Mouse (Mus musculus): ENCODE data around the gene Mfap1b. TPM values are rescaled to one million over a fixed set of nuclear protein-coding genes. Genes with fewer than 3 reads are reported as not detected.

Gene Mfap1b
- total and polyA plus RNA-seq, 2 experiments from 2014 or later: 13.4 to 35.9 TPM

DNA sequence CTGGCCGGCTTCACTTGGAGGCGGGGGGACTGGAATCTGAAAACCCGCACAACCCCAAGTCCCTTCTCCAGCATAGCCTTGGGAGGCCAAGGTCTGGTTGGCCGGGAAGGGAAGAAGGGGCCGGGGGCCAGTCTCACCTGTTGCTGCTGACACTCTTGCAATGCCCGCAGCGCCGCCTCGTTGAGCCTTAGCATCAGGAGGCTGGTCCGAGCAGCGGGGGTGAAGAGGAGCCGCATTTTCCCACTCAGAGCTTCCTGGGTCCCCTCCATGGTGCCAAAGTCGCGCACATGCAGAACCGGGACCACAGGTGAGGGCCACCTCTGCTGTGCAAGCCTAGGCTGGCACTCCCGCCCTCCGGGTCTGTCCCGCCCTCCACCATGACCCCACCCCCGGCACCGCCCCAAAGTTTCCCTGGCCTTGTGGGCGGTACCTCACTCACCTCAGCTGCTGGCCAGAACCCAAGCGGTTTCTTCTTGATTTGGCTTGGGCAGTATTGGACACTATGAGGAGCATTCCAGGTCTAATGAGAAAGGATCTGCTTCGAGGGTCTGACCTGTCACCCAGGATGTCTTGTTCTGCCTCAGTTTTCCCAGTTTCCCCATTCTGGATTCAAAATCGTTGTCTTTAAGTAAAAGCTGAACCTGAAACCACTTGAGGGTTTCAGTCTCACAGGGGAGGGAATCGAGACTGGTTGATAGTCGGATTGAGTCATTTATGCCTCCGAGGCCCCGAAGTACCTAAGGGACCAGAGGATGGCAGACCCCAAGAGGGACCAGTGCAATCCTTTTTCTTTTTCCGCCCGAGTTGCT is 31.4 kb downstream of the Mfap1b start:
- peaks cover 13% of the 10 kb centered on the region for H3K4me1 ChIP-seq (ENCODE audit: control insufficient read depth, insufficient read depth)
- whole genome bisulfite sequencing: 2% methylated on average over 30 of the region's 30 CpGs
- H3K9ac ChIP-seq (replicated peaks; ENCODE audit: low read depth, low read length): peak overlapping the region; percentile 18; the same call in 1 of the 2 replicates
- TF ChIP-seq EP300 (IDR thresholded peaks at IDR 0.05; ENCODE audit: low read depth): no peak
- TF ChIP-seq CTCF (IDR thresholded peaks at IDR 0.05; ENCODE audit: low read depth): no peak
- ATAC-seq (ENCODE audit: insufficient read depth, low read depth) (peak; percentile 68; the same call in 1 of the 2 replicates), DNase-seq (ENCODE audit: low spot score) (peak; percentile 51)
- H3K27me3 ChIP-seq (ENCODE audit: control insufficient read depth, insufficient read depth, low read length): no peaks in the 10 kb centered on the region
- H3K36me3 ChIP-seq (replicated peaks; ENCODE audit: control insufficient read depth, insufficient read depth, low read length): peaks cover 25% of the 10 kb centered on the region
- H3K27ac ChIP-seq (ENCODE audit: low read depth): no peak overlapping the region
- H3K9me3 ChIP-seq (replicated peaks; ENCODE audit: control insufficient read depth, low read length): no peaks in the 10 kb centered on the region
- H3K4me3 ChIP-seq (ENCODE audit: low read depth, low read length): peak overlapping the region; percentile 51
- peak overlapping the region; percentile 88 for H3K4me2 ChIP-seq (ENCODE audit: low read depth, low read length)

DNA sequence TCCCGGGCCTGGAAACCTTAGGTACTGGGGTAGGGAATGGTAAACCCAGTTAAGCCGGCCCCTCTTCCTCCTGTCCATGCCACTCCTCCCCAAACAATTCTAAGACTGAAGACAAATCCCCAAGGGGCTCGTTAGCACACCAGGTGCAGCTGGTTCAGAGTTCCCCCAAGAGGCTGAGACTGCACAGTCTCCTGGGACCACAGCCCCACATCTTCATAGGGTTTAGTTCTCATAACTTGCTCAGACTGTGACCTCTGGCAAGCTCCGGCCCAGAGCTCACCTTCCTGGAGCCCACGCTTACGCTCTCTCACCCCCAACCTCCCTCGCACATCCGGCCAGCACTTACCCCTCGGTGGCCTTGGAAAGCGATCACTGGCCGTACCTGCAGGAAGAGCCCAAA is 32.1 kb downstream of the Mfap1b start:
- Histone ChIP-seq H3K4me3 (ENCODE audit: low read depth, low read length) (peak overlapping the region; percentile 51), H3K36me3 (replicated peaks; ENCODE audit: control insufficient read depth, insufficient read depth, low read length) (peaks cover 31% of the 10 kb centered on the region), H3K4me1 (ENCODE audit: control insufficient read depth, insufficient read depth) (peaks cover 13% of the 10 kb centered on the region), H3K9me3 (replicated peaks; ENCODE audit: control insufficient read depth, low read length) (no peaks in the 10 kb centered on the region), H3K27ac (ENCODE audit: low read depth) (no peak overlapping the region), H3K9ac (replicated peaks; ENCODE audit: low read depth, low read length) (0 out of 2 replicates have a peak overlapping the region, but pooled peaks have one; percentile 10), H3K4me2 (ENCODE audit: low read depth, low read length) (peak overlapping the region; percentile 88), H3K27me3 (ENCODE audit: control insufficient read depth, insufficient read depth, low read length) (no peaks in the 10 kb centered on the region)
- DNase-seq (ENCODE audit: low spot score) (no peak), ATAC-seq (ENCODE audit: insufficient read depth, low read depth) (peak; percentile 24; the same call in 1 of the 2 replicates)
- 16% methylated on average over 11 of the region's 11 CpGs for WGBS
- TF ChIP-seq EP300 (IDR thresholded peaks at IDR 0.05; ENCODE audit: low read depth): no peak
- no peak for TF ChIP-seq CTCF (IDR thresholded peaks at IDR 0.05; ENCODE audit: low read depth)

DNA sequence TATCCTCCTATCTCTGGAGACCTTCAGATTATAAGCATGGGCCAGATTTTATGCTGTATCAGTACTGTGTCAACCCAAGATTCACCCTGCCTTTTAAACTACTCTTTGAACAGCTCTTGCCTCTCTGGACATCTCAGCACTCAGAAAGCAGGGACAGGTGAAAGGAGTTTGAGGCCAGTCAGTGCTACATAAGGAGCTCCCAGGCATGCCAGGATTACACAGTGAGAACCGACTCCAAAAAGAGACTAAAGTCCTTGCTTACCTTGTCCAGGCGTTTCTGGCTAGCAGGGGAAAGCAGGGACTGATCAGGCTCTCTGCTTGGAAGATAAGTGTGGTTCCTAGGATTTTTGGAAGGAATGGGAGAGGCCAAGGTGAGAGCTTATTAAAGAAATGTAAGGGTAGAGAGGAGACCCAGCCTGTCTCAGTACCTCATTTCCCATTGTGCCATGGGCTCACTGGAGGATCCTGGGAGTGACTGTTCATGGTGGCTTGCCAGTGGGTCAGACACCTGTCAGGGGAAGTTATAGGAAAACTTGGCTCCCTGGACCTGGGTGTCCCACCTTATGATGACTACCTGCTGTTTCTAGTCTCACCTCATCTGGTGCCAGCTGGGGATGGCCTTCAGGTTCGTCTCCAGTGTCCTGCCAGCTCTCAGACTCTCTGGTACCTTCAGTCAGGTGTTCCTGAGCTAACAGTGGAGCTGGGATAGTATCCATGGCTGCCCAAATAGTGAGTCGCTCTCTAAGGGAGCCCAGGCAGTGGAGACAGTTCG is 32.8 kb downstream of the Mfap1b start:
- WGBS: 44% methylated on average over 5 of the region's 5 CpGs
- Histone ChIP-seq H3K4me1 (ENCODE audit: control insufficient read depth, insufficient read depth) (peaks cover 13% of the 10 kb centered on the region), H3K27me3 (ENCODE audit: control insufficient read depth, insufficient read depth, low read length) (no peaks in the 10 kb centered on the region), H3K4me3 (ENCODE audit: low read depth, low read length) (no peak overlapping the region), H3K9ac (replicated peaks; ENCODE audit: low read depth, low read length) (no peak overlapping the region), H3K36me3 (replicated peaks; ENCODE audit: control insufficient read depth, insufficient read depth, low read length) (peaks cover 36% of the 10 kb centered on the region), H3K9me3 (replicated peaks; ENCODE audit: control insufficient read depth, low read length) (no peaks in the 10 kb centered on the region), H3K27ac (ENCODE audit: low read depth) (no peak overlapping the region), H3K4me2 (ENCODE audit: low read depth, low read length) (no peak overlapping the region)
- DNase-seq (ENCODE audit: low spot score) (no peak), ATAC-seq (ENCODE audit: insufficient read depth, low read depth) (no peak)
- no peak for TF ChIP-seq EP300 (IDR thresholded peaks at IDR 0.05; ENCODE audit: low read depth)
- no peak for TF ChIP-seq CTCF (IDR thresholded peaks at IDR 0.05; ENCODE audit: low read depth)

DNA sequence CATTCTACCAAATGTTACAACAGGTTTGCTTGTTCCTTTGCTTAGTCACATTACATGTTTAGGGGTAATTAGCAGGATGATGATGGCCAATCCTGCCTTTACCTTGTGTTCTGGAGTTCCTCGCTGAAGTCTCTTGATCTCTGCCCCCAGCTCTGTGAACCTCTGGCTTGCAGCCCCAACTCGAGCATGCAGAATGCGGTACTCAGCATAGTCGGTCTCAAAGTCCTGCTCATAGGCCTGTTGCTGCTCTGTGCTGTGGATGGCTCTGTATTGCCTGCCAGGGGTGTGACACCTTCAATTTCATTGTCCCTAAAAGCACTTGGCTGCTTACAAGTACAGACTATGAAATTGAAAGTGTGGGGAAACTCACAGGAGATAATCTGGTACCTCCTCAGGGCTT is 34.1 kb downstream of the Mfap1b start:
- no peak overlapping the region for H3K27ac ChIP-seq (ENCODE audit: low read depth)
- 65% methylated on average over 4 of the region's 4 CpGs for WGBS
- no peaks in the 10 kb centered on the region for H3K27me3 ChIP-seq (ENCODE audit: control insufficient read depth, insufficient read depth, low read length)
- peaks cover 48% of the 10 kb centered on the region for H3K36me3 ChIP-seq (replicated peaks; ENCODE audit: control insufficient read depth, insufficient read depth, low read length)
- no peak for ATAC-seq (ENCODE audit: insufficient read depth, low read depth)
- H3K4me3 ChIP-seq (ENCODE audit: low read depth, low read length): no peak overlapping the region
- H3K9me3 ChIP-seq (replicated peaks; ENCODE audit: control insufficient read depth, low read length): no peaks in the 10 kb centered on the region
- H3K9ac ChIP-seq (replicated peaks; ENCODE audit: low read depth, low read length): no peak overlapping the region
- no peak for TF ChIP-seq CTCF (IDR thresholded peaks at IDR 0.05; ENCODE audit: low read depth)
- TF ChIP-seq EP300 (IDR thresholded peaks at IDR 0.05; ENCODE audit: low read depth): no peak
- H3K4me1 ChIP-seq (ENCODE audit: control insufficient read depth, insufficient read depth): peaks cover 13% of the 10 kb centered on the region
- no peak for DNase-seq (ENCODE audit: low spot score)
- no peak overlapping the region for H3K4me2 ChIP-seq (ENCODE audit: low read depth, low read length)

DNA sequence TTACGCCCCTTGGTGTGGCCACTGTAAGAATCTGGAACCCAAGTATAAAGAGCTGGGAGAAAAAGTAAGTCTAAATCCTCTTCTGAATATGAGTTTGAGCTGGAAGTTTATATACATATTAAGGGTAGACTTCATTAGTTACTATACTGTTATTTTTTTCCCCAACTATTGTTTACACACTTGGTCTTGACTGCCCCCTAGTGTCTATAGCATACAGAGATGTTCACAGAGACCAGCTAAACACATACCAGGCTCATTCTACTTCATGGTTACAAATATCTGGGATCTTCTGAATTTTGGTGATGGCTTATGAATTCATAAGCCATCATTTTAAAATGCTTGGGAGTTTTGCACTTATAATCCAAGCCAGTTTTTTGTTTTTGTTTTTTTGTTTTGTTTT is 39.0 kb downstream of the Mfap1b start:
- WGBS: 89% methylated on average over 1 of the region's 1 CpGs

More for the DNA sequence above, 39.0 kb downstream of the Mfap1b start:
- no peaks in the 10 kb centered on the region for H3K27me3 ChIP-seq (ENCODE audit: control insufficient read depth, insufficient read depth, low read length)
- H3K27ac ChIP-seq (ENCODE audit: low read depth): no peak overlapping the region
- ATAC-seq (ENCODE audit: insufficient read depth, low read depth) (no peak), DNase-seq (ENCODE audit: low spot score) (peak; percentile 56)
- H3K4me1 ChIP-seq (ENCODE audit: control insufficient read depth, insufficient read depth): no peaks in the 10 kb centered on the region
- TF ChIP-seq CTCF (IDR thresholded peaks at IDR 0.05; ENCODE audit: low read depth) (peak; percentile 47), EP300 (IDR thresholded peaks at IDR 0.05; ENCODE audit: low read depth) (no peak)
- H3K9ac ChIP-seq (replicated peaks; ENCODE audit: low read depth, low read length): no peak overlapping the region
- no peak overlapping the region for H3K4me3 ChIP-seq (ENCODE audit: low read depth, low read length)
- no peaks in the 10 kb centered on the region for H3K9me3 ChIP-seq (replicated peaks; ENCODE audit: control insufficient read depth, low read length)
- H3K4me2 ChIP-seq (ENCODE audit: low read depth, low read length): no peak overlapping the region
- H3K36me3 ChIP-seq (replicated peaks; ENCODE audit: control insufficient read depth, insufficient read depth, low read length): peaks cover 95% of the 10 kb centered on the region
